Mouse (Mus musculus): ENCODE measurements at regions not wholly inside any gene's neighbourhood (a gene's known extent, or its start where the extent isn't known, plus 50 kb on each side); places are given as distances from the start of the nearest gene placed in this dataset.
"Not testable (repeated sequence)": the region's sequence is repeated elsewhere in the genome, so short reads cannot be mapped to it uniquely, and the experiment has no call there.

- DNase-seq: no peak
These were observed 117.6 kb upstream of the Cpm start for GRCm38 (mm10) chr10:117511483-117512406.

GRCm38 (mm10) chr10:117510529-117511482 is 118.5 kb upstream of the Cpm start:
- DNase-seq: no peak

GRCm38 (mm10) chr10:117510224-117510486 is 119.1 kb upstream of the Cpm start:
- DNase-seq: no peak

GRCm38 (mm10) chr10:117509431-117510223 is 119.7 kb upstream of the Cpm start:
- no peak for DNase-seq

GRCm38 (mm10) chr10:117506252-117506992 is 122.9 kb upstream of the Cpm start:
- DNase-seq: no peak

- DNase-seq: no peak
These were observed 123.8 kb upstream of the Cpm start for GRCm38 (mm10) chr10:117505529-117505928.

- DNase-seq: no peak
These were observed 124.2 kb upstream of the Cpm start for GRCm38 (mm10) chr10:117505057-117505456.

GRCm38 (mm10) chr10:117504267-117504902 is 124.6 kb upstream of the Cpsf6 start:
- DNase-seq: no peak

- no peak for DNase-seq
These were observed 123.7 kb upstream of the Cpsf6 start for GRCm38 (mm10) chr10:117503222-117504184.

GRCm38 (mm10) chr10:117502731-117503130 is 122.9 kb upstream of the Cpsf6 start:
- DNase-seq: no peak

- DNase-seq: no peak
These were observed 122.3 kb upstream of the Cpsf6 start for GRCm38 (mm10) chr10:117502135-117502534.

GRCm38 (mm10) chr10:117501426-117501825 is 121.6 kb upstream of the Cpsf6 start:
- DNase-seq: no peak

GRCm38 (mm10) chr10:117500457-117501108 is 120.8 kb upstream of the Cpsf6 start:
- DNase-seq: no peak

- no peak for DNase-seq
These were observed 120.1 kb upstream of the Cpsf6 start for GRCm38 (mm10) chr10:117499864-117500453.

GRCm38 (mm10) chr10:117499177-117499863 is 119.5 kb upstream of the Cpsf6 start:
- DNase-seq: no peak

- no peak for DNase-seq
These were observed 118.7 kb upstream of the Cpsf6 start for GRCm38 (mm10) chr10:117498497-117498896.

GRCm38 (mm10) chr10:117497565-117498256 is 117.9 kb upstream of the Cpsf6 start:
- DNase-seq: no peak

GRCm38 (mm10) chr10:117497082-117497481 is 117.3 kb upstream of the Cpsf6 start:
- DNase-seq: not testable (repeated sequence)

Data from thymus, postnatal 4 days (tissue).